Mouse (Mus musculus) erythroid progenitor cell, adult 5-6 weeks (primary cell): Measurements from ENCODE around the gene Mplkip. TPM values are rescaled to one million over a fixed set of nuclear protein-coding genes. Genes with fewer than 3 reads are reported as not detected.

Experiments
- ATAC-seq: replicated peaks from 2 replicates; pipeline ENCODE4 v1.8.0; 2016; ENCODE audit warnings: moderate number of reproducible peaks, mild to moderate bottlenecking, moderate TSS enrichment, inconsistent platforms; ENCODE audit not compliant: poor library complexity, low FRiP score, severe bottlenecking
- total RNA-seq, 2 experiments: library from RNA; stranded (forward) in 1 of 2; stranded (reverse) in 1 of 2; fragments of 150-400 nt in 1 of 2; fragments of 186-747, 209-891 nt in 1 of 2; gene quantifications; 2 replicates each; pipeline versions ENCODE4 v1.2.3 to v1.2.4; 2015 to 2017; ENCODE audit warnings: low replicate concordance in 2 of 2

The Mplkip gene
- total RNA-seq (2015; ENCODE audit: low replicate concordance) (42.9 and 43.6 TPM in 2 replicates), total RNA-seq (2017; ENCODE audit: low replicate concordance) (17.2 and 27.5 TPM in 2 replicates)

DNA sequence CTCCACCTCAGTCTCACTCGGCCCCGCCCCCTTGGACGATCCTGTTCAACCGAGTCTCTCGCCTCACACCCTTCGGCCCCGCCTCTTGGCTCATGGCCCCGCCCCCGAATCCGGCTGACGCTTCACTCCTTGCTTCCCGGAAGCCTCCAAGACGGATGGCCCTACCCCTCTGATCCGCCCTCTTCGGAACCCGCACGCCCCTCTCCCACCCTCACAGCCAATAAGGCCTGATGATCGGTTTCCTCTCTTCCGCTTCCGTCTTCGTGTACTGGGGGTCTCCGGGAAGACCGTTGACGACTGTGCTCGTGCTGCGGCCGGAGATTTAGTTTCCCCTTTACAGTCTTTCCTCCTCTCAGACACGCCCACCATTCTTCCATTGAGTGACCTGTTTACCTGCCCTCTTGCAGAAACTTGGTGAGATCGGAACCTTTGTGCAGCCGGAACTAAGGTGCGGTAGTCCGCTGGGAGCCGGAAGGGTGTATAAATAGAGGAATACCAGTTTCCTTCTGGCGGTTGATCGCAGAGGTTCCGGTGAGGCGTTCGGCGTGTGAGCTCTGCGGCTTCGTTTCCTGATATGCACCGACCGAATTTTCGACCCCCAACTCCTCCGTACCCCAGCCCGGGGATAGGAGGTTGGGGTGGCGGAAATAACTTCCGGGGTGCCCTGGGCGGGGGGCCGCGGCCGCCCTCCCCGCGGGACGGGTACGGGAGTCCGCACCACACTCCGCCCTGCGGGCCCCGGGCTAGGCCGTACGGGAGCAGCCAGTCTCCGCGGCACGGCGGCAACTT lies at the start of gene Mplkip, which contains the start of gene Sugct:
Mplkip (plus strand) TSS at position 282 of the 789 bp plus-strand sequence.
Sugct (minus strand) TSS at position 643 of the 789 bp plus-strand sequence.
- peak; percentile 94 for ATAC-seq

DNA sequence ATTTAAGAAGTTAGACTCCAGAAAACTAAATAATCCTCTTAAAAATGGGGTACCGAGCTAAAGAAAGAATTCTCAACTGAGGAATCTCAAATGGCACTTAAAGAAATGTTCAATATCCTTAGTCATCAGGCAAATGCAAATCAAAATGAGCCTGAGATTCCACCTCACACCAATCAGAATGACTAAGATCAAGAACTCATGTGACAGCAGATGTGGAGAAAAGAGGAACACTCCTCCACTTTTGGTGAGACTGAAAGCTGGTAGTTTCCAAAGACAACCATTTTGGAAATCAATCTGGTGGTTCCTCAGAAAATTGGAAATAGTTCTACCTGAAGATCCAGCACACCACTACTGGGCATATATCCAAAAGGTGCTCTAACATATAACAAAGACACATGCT lies 27.6 kb upstream of the Mplkip start:
- no peak for ATAC-seq

DNA sequence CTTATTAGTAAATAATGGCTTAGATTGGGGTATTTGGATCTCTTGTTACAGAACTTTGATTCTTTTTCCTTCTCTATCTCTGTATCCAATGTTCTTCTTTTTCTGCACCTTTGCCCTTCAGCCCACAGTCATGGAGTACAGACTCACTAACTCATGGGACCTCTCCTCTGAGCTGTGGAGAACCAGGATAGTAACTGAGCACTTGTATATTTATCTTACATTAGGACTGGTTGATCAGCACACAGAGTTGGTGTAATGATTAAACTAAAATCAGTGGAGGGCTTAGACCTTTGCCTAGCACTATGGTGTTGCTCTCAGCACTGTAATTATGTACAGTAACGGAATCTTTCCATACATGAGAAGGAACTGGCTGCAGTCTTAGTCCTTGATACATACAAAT lies 23.9 kb upstream of the Mplkip start:
- no peak for ATAC-seq

DNA sequence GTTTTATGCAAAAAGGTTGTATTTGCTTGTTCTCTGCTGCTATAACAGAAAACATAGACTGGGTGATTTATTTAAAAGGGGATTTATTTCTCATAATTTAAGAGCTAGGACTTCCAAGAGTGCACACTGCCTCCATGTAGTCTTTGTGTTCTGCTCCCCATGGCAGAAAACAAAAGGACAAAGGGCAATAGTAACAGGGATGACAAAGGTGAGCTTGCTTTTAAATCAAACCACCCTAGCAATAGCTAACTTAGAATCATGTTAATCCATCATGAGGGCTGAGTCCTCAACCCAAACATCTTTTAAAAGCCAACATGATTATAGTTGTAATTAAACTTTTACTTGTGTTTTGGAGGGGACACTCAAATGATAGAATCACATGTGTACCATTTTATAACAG lies 5.5 kb upstream of the Mplkip start:
- no peak for ATAC-seq

DNA sequence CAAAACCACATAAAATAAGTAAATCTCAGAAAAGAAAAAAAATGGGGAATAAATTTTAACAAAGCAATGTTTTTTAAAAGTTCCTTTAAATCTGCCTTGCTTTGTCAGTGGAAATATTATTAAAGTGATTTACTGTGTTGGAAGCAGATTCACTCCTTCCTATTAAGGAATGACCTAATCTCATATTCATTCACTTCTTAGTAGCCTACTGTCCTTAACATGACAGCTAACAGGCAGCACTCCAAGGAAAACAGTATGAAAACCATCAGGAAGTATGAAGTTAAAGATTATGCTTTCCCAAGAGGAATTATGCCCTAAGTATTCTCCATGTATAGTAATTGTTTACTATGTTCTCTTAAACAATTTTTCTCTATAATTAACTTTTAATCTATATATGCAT lies 4.3 kb upstream of the Mplkip start:
- no peak for ATAC-seq

DNA sequence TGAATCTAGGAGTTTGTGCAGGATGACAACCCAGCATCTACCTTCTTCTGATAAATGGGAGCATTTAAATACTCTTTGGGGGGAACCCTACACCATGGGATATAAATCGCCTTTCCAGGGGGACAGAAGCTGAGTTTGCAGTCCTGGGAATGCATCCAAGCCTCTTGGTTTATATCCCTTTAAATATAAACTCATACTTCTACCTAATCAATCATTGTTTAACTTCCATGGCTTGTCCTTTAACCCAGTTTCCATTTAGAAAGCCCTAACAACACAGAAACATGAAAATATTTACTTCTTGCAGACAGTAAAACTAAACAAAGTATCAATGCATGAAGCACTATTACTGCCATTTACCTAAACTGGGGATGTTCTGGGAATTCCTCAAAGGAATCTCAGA lies 3.6 kb upstream of the Mplkip start:
- no peak for ATAC-seq

DNA sequence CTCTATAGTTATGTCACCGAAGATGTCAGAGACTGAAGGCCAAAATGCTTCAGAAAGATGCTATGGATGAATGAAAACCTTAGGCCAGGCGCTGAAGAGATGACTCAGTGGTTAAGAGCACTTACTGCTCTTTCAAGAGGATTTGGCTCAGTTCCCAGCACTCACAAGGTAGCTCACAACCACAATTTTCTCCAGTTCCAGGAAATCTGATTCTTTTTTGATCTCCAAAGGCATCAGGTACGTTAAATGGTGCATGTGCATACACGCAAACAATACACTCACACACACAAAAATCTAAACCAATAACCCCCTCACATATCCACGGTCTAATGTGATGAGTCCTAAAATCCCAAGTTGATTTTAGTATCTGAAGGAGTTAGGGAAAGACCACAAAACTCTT lies 1.2 kb upstream of the Mplkip start:
- ATAC-seq, result no peak

DNA sequence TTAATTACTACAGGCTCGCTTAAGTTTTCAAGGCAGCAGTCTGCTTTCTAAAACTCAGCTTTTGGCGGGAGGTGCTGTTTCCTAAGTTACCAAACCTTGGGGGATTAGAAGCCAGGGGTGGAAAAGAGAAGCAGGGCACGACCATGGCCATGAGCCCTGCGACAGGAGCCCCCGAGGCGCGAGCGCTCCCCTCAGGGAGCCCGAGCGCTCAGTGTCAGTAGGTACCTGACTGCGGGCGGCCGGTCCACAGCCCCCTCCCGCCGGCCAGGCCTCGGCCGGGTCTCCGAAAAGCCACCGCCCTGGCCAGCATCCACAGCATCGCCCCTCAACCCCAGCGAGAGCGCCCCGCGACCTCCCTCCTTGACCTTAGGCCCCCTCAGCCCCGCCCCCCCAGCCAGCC lies 578 bp upstream of the Mplkip start:
- peak; percentile 25 for ATAC-seq

DNA sequence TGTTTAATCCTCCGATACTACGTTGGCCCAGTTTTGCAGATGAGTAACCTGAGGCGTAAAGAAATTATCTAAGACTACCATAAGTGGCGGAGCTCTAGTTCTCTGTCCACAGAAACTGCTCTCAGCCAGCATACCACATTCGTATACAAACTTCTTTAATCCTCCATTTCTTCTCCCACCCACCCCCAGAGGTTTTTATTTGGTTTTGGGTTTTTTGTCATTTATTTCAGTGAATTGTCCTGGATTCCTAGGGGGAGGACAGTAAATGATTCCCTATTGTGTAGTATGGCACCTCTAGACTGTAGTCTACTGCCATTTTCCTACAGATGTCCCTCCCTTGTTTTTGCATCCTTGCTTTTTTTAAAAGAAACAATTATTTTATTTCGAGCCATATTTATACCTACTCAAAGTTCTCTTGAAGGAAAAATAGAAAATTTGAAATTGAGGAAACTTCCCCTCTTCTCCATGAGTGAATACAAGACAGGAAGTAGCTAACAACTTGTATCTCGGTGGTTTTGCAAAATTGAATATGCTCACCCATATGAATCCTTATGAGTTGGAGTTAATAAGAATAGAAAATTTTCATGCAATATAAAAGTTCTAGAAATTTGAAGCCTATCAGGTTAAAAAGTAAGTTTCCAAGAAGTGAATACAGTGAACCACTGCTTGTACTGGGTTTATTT lies 1.0 kb downstream of the Mplkip start:
- no peak for ATAC-seq

DNA sequence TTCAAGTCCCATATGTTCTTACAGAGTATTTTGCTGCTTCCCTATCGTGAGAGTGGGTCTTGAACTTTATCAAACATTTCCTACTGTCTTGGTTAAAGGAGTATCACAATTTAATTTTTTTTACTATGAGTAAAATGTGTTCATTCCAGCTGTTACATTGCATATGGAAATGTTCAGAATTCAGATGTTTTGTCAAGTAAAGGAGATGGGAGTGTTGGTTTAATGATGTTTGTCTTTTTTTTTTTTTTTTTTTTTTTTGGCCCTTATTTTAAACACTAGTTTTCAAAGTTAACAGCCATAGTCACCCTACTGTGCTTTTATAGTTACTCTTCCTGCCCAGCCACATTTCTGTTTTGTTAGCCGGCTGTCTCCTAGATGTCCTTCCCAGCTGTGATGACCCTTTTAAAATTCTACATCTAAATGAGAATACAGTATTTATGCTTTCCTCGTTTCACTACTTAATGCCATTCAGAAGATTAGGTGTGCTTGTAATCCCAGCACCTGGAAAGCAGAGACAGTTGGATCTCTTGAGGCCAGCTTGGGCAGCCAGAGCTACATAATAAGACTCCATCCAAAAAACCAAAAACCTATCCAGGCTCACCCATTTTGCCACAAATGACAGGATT lies 5.2 kb downstream of the Mplkip start:
- no peak for ATAC-seq

DNA sequence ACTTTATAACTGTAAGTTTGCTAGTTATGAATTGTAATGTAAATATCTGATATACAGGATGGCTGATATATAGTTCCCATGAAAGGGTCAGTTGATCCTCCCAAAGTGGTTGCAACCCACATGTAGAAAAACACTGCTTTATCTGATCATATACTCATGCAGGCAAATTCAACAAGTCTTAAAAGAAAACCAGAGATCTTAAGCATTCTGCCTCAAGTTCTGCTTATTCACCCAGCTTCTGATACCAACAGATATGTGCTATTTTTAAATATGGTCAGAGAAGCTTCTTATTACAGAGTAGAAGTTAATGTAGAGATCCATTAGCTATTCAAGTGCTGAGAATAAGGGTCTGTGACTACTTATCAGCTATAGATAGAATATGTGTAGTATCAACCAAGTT lies 6.3 kb downstream of the Mplkip start:
- no peak for ATAC-seq

DNA sequence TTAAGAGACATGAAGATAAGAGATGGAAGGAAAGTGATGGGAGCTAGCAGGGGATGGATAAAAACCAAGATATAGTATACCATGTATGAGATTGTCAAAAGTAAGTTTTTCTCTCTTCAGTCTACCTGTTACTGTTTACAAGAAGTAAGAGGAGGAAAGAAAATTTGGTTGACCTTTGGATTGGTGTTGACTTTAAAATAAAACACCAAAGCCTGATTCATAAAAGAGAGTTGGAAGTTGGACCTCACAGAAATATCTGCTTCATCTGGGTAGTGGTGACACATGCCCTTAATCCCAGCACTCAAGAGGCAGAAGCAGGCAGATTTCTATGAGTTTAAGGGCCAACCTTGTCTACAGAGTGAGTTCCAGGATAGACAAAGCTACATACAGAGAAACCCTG lies 7.3 kb downstream of the Mplkip start:
- no peak for ATAC-seq

DNA sequence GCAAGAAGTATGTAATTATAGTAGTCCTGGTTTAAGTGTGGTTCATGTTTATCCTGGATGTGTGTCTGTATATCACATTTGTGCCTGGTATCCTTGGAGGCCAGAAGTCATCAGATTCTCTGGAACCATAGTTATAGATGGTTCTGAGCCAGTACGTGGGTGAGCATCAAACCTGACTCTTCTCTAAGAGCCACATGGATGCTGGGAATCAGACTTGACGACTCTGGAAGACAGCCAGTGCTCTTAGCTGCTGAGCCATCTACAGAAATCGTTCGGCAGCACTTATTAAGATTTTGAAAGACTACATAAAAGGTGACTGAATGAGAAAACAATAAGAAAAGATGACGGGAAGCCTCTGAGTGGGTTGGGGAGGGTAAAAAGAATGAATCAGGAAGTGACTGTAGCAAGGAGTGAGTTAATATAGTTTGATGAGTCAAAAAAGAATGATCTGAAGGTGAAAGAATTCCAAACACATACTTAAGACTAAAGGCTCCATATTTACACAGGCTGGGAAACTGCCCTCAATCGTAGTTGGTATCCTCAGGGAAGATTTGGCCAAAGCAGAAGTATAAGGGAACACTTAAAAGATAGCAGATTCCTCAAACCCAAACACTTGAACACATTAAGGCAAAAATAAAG lies 10.3 kb downstream of the Mplkip start:
- ATAC-seq, result no peak

DNA sequence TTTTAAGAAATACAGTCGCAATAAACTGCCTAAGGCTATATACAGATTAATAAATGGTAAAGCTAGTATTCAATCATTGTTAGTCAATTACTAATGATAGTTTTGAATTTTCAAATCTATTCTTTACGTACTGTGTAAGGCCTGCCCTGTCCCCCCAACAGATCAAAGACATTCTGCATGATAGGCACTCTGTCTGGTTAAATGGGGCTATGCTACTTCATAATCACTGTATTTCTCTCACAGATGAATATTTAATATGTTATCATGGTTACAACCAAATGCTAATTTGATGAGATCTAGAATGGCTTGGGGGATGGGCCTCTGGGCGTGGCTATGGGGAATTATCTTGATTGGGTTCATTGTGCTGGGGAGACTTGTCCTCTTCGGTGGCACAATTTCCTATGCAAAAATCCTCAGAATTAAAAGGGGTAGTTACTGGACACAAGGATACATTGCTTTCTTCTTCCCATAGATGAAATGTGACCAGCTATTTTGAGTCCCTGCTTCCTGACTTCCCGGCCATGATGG lies 13.9 kb downstream of the Mplkip start:
- ATAC-seq, result no peak

DNA sequence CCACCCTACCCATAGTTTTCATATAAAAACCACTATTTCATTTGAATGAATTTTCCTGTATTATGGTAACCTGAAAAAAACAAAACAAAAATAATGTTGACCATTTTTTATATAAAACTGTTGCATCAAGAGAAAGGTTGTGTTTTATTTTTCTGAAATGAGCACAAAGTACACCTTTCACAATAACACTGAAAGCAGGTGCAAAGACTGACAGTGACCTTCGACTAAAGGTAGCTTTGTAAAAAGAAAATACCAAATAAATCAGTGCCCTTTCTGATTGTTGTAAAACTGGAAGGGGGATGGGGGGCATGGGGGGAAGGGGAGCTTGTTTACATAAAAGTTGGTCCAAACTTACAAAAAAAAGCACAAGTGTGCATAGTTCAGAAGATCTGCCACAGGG lies 22.4 kb downstream of the Mplkip start:
- ATAC-seq, result no peak

DNA sequence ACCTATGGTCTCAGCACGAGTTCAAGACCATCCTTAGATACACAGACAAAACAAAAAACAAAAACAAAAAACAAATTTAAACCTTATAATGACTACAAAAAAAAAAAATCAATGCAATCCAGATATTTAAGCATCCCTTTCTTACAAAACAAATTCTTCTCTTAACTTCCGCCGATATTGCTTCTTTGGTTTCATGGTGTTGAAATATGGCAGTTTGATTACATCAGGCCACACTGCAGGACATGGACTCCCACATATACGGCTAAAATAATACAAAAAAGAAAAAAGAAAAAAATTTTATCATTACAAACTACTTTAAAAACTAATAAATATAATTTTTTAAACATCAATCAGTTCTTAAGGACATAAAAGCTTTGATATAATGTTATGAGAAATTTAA lies 32.9 kb downstream of the Mplkip start:
- ATAC-seq, result no peak

DNA sequence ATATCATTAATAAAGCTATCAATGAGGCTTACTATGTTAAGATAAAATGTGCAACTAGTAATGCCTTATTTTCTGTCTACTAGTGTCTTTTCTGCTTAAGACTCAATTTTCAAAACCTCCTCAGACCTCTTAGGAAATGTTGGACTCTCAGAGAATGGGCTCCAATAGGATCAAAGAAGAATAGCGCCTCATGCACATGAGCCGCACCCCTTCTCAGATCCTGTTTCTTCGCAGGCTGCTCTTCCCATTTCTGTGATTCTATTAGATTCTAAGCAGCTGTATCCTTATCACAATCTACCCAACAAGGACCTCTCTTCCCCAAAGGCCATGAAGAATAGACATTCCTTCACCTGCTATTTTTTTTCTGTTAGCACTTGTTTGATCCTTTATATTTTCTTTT lies 33.8 kb downstream of the Mplkip start:
- no peak for ATAC-seq
